Mouse (Mus musculus) heart, embryonic 16.5 days (tissue): ENCODE measurements around the gene Macrod2. TPM values are rescaled to one million over a fixed set of nuclear protein-coding genes. Genes with fewer than 3 reads are reported as not detected.

Experiments
- ATAC-seq: fragments of 200-750 bp; cut with Nextera tagmentation; replicated peaks from 2 replicates; pipeline ENCODE4 v1.8.0; 2017; ENCODE audit warnings: moderate number of reproducible peaks; ENCODE audit not compliant: insufficient read depth, low FRiP score; ENCODE audit errors: extremely low read depth
- H3K27ac ChIP-seq: fragments of 300-500 bp; sonication (generic); 2 replicates; pipeline ENCODE4 v1.5.1; 2014; ENCODE audit warnings: mild to moderate bottlenecking, low read length, control low read depth, moderate library complexity
- H3K27me3 ChIP-seq: fragments of 300-500 bp; sonication (generic); 2 replicates; pipeline ENCODE4 v1.6.1; 2014; ENCODE audit warnings: low read length, mixed read lengths; ENCODE audit not compliant: control insufficient read depth, insufficient read depth
- H3K36me3 ChIP-seq: fragments of 300-500 bp; sonication (generic); 2 replicates; pipeline ENCODE4 v1.6.1; 2014; ENCODE audit not compliant: control insufficient read depth, insufficient read depth
- H3K4me1 ChIP-seq: fragments of 300-500 bp; sonication (generic); 2 replicates; pipeline ENCODE4 v1.6.1; 2014; ENCODE audit warnings: low read length, mixed read lengths; ENCODE audit not compliant: control insufficient read depth, insufficient read depth
- H3K4me2 ChIP-seq: fragments of 300-500 bp; sonication (generic); 2 replicates; pipeline ENCODE4 v1.6.1; 2014; ENCODE audit warnings: low read depth, mild to moderate bottlenecking, control low read depth, low read length
- H3K4me3 ChIP-seq: fragments of 300-500 bp; sonication (generic); 2 replicates; pipeline ENCODE4 v1.5.1; 2014; ENCODE audit warnings: mild to moderate bottlenecking, control low read depth, low read length
- H3K9ac ChIP-seq: fragments of 300-500 bp; sonication (generic); 2 replicates; pipeline ENCODE4 v1.6.1; 2014; ENCODE audit warnings: low read length, control low read depth
- H3K9me3 ChIP-seq: fragments of 300-500 bp; sonication (generic); replicated peaks from 2 replicates; pipeline ENCODE4 v1.6.1; 2016; ENCODE audit warnings: low read length; ENCODE audit not compliant: control insufficient read depth
- WGBS: fragments of 180-500 bp; shearing (Covaris S2); extraction: QIAGEN DNeasy Blood & Tissue Kit; methylation state at CpG from one replicate; pipeline ENCODE4 v1.1.7; 2014; 5-methylcytosine and 5-hydroxymethylcytosine counted together
- polyA plus RNA-seq: library from polyadenylated mRNA; unstranded; fragments of >200 nt; fragmentation: Nextera tagmentation; extraction: Ambion mirVana; gene quantifications from 2 replicates; pipeline ENCODE4 v1.2.1, GENCODE M21; 2015

Macrod2 gene
- polyA plus RNA-seq, 1 experiment from 2014 or later, result 23.2 TPM

- H3K9me3 ChIP-seq, result no peaks in the 10 kb centered on the region
- WGBS, result 83% methylated on average over 6 of the region's 6 CpGs
- H3K27ac ChIP-seq, result no peak overlapping the region
- H3K4me1 ChIP-seq, result no peaks in the 10 kb centered on the region
- H3K36me3 ChIP-seq, result no peaks in the 10 kb centered on the region
- H3K9ac ChIP-seq, result no peak overlapping the region
- ATAC-seq, result no peak
- H3K27me3 ChIP-seq, result no peaks in the 10 kb centered on the region
- no peak overlapping the region for H3K4me2 ChIP-seq
- H3K4me3 ChIP-seq, result no peak overlapping the region
Observed at GRCm38 (mm10) chr2:141911831-141912447, 1516.8 kb downstream of the Macrod2 start.

- ATAC-seq, result no peak
- H3K36me3 ChIP-seq, result no peaks in the 10 kb centered on the region
- no peak overlapping the region for H3K9ac ChIP-seq
- no peaks in the 10 kb centered on the region for H3K9me3 ChIP-seq
- no peaks in the 10 kb centered on the region for H3K27me3 ChIP-seq
- 48% methylated on average over 3 of the region's 3 CpGs for WGBS
- no peak overlapping the region for H3K27ac ChIP-seq
- H3K4me2 ChIP-seq, result no peak overlapping the region
- no peaks in the 10 kb centered on the region for H3K4me1 ChIP-seq
- H3K4me3 ChIP-seq, result no peak overlapping the region
Observed at GRCm38 (mm10) chr2:141913486-141913885, 1518.4 kb downstream of the Macrod2 start.

- WGBS, result 70% methylated on average over 6 of the region's 6 CpGs
- H3K9ac ChIP-seq, result no peak overlapping the region
- H3K9me3 ChIP-seq, result no peaks in the 10 kb centered on the region
Observed at GRCm38 (mm10) chr2:141913894-141914293, 1518.8 kb downstream of the Macrod2 start.

GRCm38 (mm10) chr2:141920377-141920992, 1525.4 kb downstream of the Macrod2 start:
- WGBS, result 67% methylated on average over 2 of the region's 2 CpGs
- no peaks in the 10 kb centered on the region for H3K4me1 ChIP-seq
- no peak overlapping the region for H3K9ac ChIP-seq
- H3K9me3 ChIP-seq, result no peaks in the 10 kb centered on the region
- H3K4me3 ChIP-seq, result no peak overlapping the region
- no peak overlapping the region for H3K4me2 ChIP-seq
- ATAC-seq, result no peak
- H3K27me3 ChIP-seq, result no peaks in the 10 kb centered on the region
- no peaks in the 10 kb centered on the region for H3K36me3 ChIP-seq
- no peak overlapping the region for H3K27ac ChIP-seq

More at GRCm38 (mm10) chr2:141913894-141914293, 1518.8 kb downstream of the Macrod2 start:
- no peak for ATAC-seq
- Histone ChIP-seq H3K27me3 (no peaks in the 10 kb centered on the region), H3K4me2 (no peak overlapping the region), H3K4me3 (no peak overlapping the region), H3K36me3 (no peaks in the 10 kb centered on the region), H3K4me1 (no peaks in the 10 kb centered on the region), H3K27ac (no peak overlapping the region)

- Histone ChIP-seq H3K4me1 (no peaks in the 10 kb centered on the region), H3K27me3 (no peaks in the 10 kb centered on the region), H3K27ac (no peak overlapping the region), H3K4me3 (no peak overlapping the region), H3K36me3 (no peaks in the 10 kb centered on the region), H3K9ac (no peak overlapping the region), H3K9me3 (no peaks in the 10 kb centered on the region), H3K4me2 (no peak overlapping the region)
- 81% methylated on average over 2 of the region's 2 CpGs for WGBS
- no peak for ATAC-seq
Observed at GRCm38 (mm10) chr2:141935130-141935529, 1540.0 kb downstream of the Macrod2 start.

- Histone ChIP-seq H3K4me2 (no peak overlapping the region), H3K4me1 (no peaks in the 10 kb centered on the region), H3K9ac (no peak overlapping the region), H3K36me3 (no peaks in the 10 kb centered on the region), H3K27ac (no peak overlapping the region), H3K9me3 (no peaks in the 10 kb centered on the region), H3K27me3 (no peaks in the 10 kb centered on the region), H3K4me3 (no peak overlapping the region)
- ATAC-seq, result no peak
- 56% methylated on average over 1 of the region's 1 CpGs for WGBS
Observed at GRCm38 (mm10) chr2:141954795-141955194, 1559.7 kb downstream of the Macrod2 start.

- H3K9me3 ChIP-seq, result no peaks in the 10 kb centered on the region
- WGBS, result 54% methylated on average over 3 of the region's 3 CpGs
- no peak overlapping the region for H3K4me3 ChIP-seq
- H3K4me2 ChIP-seq, result no peak overlapping the region
- H3K4me1 ChIP-seq, result no peaks in the 10 kb centered on the region
- no peak for ATAC-seq
- H3K36me3 ChIP-seq, result no peaks in the 10 kb centered on the region
- no peak overlapping the region for H3K9ac ChIP-seq
- H3K27me3 ChIP-seq, result no peaks in the 10 kb centered on the region
- H3K27ac ChIP-seq, result no peak overlapping the region
Observed at GRCm38 (mm10) chr2:141955197-141955596, 1560.1 kb downstream of the Macrod2 start.

- no peak for ATAC-seq
- H3K27ac ChIP-seq, result no peak overlapping the region
- H3K27me3 ChIP-seq, result no peaks in the 10 kb centered on the region
- no peak overlapping the region for H3K4me3 ChIP-seq
- no peaks in the 10 kb centered on the region for H3K4me1 ChIP-seq
- H3K4me2 ChIP-seq, result no peak overlapping the region
- WGBS, result 54% methylated on average over 1 of the region's 1 CpGs
- H3K9ac ChIP-seq, result no peak overlapping the region
- H3K36me3 ChIP-seq, result no peaks in the 10 kb centered on the region
- H3K9me3 ChIP-seq, result no peaks in the 10 kb centered on the region
Observed at GRCm38 (mm10) chr2:141962868-141963267, 1567.8 kb downstream of the Macrod2 start.

- Histone ChIP-seq H3K27ac (no peak overlapping the region), H3K27me3 (no peaks in the 10 kb centered on the region), H3K4me1 (no peaks in the 10 kb centered on the region), H3K4me3 (no peak overlapping the region), H3K4me2 (no peak overlapping the region), H3K9ac (no peak overlapping the region), H3K36me3 (no peaks in the 10 kb centered on the region), H3K9me3 (no peaks in the 10 kb centered on the region)
- 67% methylated on average over 7 of the region's 7 CpGs for WGBS
- no peak for ATAC-seq
Observed at GRCm38 (mm10) chr2:141983664-141984395, 1588.7 kb downstream of the Macrod2 start.
